Mouse (Mus musculus) liver (tissue): Measurements from ENCODE around the gene Cnst.

Experiments used
- DNase-seq: peaks from one replicate; pipeline ENCODE4 v3.0.0-alpha.2; 2020; ENCODE audit warnings: mixed read lengths

The Cnst gene

DNA sequence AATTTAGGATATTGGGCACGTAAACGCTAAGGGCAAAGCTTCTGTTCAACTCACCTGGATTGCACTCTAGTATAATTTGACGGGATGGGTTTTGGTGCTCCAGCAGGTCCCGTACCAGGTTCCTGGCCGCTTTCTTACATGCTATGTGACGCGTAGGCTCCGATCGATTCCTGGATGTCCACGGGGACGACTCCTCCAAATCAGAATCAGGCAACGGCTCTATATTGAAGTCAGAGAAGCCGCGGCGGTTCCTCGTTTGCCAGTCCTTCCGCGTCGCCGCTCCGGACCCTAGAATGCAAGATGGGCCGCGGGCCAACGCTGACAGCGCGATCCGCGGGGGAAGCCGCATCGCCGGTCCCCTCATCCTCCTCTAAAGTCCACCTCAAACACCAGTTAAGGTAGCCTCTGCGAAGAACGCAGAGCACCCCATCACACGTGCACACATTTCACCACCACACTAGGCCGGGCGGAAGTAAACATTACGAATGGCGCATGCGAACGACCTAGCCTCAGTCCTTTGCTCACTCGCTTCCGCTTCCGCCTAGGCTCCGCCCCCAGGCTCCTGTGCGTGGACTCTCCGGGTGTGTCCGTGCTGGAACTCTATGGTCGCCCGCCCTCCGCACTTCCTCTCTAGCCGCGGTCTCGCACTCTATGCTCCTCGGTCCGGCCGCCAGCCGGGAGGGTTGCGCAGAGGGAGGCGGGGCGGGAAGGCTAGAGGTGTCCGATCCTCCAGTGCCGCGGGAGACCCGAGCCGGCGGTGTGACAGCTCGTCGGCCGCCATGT, at the start of gene Cnst, which contains the start of gene Tfb2m:
Gene Cnst, plus strand, starts transcription at position 603 of the 783 bp plus-strand sequence.
Gene Tfb2m, minus strand, starts transcription at position 500 of the 783 bp plus-strand sequence.
- DNase-seq: peak; percentile 99

DNA sequence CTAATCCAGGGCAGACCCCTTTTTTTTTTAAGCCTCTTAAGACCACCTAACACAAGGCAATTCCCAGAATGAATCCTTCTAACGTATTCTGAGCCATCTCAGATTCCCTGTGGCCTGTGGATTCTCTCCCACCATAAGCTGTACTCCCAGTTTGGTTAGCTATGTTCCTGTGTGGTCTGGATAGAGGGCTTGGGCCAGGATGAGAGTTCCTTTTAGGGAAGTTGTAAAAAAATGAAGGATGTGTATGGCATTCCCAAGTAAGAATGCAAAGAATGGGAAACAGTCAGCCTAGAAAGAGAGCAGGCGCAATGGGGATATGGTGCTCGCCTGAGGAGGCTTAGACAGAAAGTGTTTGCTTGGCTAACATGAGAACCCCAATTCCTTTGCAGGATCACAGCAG, 46.9 kb upstream of the Cnst start:
- no peak for DNase-seq

DNA sequence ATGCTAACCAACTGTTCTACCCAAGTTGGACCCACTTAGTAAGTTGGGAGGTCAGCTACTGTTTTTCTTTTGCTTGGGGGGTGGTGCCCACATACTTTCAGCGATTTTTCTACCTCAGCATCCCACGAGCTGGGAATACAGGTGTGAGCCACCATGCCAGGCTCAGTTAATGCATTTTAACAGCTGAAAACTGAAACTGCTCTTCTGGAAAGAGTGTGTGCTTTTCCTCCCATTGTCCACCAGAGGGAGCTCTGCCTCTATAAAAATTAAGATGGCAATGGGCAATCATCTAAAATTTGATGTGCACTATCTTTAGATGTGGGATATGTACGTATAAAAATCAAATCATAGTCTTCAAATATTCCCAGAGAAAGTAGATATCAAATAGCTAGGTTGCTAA, 43.6 kb upstream of the Cnst start:
- DNase-seq: no peak

DNA sequence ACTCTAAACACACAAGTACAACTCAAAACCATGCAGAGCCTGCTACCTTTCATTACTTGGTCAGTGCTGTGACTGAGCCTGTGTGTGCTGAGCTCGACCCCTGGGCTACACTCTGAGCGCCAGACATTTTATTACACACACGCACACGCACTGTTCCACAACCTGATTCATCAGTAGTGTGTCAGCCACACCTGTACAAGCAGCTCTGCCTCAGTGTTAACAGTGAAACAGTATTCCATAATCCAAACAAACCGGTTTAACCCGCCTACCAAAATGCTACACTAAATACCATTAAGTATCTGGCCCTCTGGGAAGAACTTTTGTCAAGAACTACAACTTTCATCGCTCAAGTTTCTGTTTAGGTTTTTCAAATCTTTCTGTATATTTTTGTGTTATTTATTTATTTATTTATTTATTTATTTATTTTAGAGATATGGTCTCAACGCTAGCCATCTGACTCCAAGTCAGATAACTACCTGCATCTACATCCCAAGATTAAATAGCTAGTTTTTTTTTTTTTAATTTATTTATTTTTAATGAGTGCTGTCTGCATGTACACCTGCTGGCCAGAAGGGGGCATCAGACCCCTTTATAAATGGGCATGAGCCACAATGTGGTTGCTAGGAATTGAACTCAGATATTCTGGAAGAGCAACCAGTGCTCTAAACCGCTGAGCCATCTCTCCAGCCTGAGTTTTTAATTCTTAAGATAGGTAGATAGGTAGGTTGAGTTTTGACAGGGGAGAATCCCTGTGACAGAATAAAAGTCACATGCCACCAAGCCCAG, 39.4 kb upstream of the Cnst start:
- DNase-seq: peak; percentile 48

DNA sequence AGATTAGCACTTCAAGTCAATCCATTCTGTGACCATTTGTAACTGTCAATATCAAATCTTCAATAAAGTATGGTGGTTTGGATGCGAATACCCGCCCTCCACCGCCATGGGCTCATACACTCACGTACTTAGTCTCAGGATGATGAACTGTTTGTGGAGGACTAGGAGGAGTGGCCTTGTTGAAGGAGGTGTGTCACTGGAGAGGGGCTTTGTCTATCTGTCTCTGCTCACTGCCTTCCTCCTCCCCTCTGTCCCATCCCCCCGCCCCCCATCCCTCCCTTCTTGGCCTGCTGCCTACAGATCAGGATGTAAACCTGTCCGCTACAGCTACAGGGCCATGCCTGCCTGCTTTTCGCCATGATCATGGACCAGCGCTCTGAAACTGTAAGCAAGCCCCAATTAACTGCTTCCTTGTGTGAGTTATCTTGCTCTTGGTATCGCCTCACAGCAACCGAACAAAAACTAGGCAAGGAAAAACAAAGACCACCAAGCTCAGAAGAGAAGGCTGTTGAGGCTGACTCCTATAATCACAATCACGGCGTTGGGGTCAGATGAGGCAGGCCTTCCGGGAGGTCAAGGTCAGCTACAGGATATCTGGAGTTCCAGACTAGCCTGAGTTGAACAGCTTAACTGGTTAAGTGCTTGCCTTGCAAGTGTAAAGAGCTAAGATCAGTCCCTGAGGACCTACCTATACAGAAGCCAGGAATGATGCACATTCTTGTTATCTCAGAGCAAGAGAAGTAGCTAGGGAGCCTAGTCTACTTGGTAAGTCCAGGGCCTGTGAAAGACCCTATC, 35.4 kb upstream of the Cnst start:
- no peak for DNase-seq

DNA sequence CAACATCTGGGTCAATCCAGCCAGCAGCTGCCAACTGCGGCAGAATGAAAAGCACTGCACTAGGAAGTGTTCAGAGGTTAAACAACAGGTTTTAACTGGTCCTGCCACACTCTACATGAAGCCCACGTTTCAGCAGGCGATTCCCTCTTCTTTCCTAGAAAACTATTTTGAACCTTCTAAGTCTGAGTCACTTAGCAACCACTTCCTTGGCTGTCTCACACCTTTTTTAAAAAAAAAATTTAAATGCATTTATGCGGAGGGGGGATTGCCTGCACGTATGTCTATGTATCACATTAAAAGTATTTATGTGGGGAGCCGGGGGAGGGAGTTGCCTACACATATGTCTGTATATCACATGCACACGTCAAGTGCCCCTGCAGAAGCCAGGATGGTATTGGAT, 34.3 kb upstream of the Cnst start:
- DNase-seq: no peak

DNA sequence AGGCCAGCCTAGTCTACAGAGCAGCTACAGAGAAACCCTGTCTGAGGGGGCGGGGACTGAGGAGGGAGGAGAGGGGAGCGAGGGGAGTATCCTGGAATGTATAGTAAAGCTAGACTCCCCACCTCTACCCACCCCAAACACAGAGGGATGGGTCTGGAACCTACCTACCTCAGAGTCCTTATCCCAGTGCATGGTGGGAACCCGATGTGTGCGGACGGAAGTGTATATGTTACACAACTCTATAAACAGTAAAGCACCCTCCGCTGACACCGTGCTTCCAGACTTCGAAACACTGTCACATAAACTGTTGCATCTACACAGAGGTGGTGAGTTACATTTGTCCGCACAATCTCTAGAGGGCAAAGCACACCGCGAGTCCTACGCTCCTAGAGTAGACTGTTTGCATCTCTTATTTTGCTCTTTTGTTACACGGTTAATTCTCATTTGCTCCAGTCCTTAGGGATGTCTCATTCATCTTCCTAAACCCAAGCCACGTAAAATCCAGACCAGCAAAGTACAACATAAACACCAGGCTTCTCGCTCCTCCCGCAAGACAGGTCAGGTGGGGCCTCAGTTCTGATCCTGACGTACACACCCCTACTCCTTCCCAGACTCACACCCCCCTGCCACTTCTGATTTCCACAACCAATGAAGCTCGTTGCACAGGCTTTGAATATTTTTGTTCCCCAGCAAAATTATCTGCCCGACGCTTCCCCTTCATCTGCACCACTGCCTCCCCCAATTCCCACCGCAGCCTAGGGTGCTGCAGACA, 29.0 kb upstream of the Cnst start:
- DNase-seq: peak; percentile 55

DNA sequence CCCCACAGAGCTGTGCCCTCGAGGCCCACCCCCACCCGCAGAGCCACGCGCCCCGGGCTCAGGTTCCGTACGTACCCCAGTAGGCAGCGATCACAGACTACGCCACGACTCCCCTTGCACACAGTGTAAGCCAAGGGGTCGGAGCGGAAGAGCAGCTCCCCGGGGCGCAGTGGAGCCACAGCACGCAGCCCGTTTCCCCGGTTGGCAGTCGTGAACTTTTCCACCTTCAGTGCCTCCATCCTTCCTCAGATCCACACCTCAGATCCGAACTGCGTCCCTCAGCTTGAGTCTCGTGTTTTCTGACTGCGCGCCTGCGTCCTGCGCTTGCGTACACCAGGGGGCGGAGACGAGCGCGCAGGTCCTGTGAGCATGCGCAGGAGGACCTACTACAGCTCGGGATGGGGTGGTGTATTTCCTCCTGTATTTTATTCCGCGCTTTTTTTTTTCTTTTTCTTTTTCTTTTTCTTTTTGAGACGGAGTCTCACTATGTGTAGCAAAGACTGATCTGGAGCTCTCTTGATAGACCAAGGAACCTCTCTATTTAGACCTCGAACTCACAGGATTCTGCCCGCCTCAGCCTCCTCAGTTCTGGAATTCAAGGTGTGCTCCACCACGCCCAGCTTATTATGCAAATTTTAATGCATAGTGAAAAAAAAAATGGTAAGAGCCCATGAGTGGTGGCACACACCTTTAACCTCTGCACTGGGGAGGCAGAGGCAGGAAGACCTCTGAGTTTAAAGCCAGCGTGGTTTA, 28.3 kb upstream of the Cnst start, which contains the start of gene Smyd3:
Gene Smyd3, minus strand, starts transcription at position 329 of the 753 bp plus-strand sequence.
- peak; percentile 90 for DNase-seq

DNA sequence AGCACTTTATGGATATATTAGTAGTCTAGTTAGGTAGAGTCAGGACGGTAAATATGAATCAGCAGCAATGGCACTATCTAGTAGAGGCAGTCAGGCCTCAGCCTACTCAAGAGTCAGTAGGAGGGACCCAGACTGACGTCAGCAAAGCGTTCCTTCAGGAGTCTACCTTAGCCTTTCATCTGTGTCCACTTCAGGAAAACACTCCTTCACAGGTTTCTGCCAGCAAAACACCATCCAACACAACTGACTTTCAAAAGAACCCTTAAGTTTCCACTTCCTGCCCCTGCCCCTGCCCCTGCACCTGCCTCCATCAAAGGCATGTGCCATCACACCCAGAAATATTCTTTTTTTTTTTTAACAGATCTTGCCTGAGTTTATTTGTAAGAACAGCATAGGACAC, 26.3 kb upstream of the Cnst start:
- DNase-seq: no peak

DNA sequence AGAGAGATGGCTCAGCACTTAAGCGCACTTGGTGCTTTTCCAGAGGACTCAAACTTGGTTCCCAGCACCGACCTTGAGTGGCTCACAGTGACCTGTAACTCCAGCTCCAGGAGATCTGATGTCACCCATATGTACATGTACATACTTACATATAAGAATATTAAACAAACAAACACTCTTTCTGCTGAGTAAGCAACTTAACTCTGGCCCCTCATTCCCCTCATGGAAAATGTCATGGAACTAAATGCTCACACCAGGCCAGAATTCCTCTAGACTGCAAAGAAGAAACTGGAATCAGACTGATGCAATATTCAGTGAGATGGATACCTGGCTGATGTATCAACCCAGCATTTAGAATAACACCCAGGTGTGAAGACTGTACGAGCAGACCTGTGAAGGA, 7.1 kb upstream of the Cnst start:
- no peak for DNase-seq

DNA sequence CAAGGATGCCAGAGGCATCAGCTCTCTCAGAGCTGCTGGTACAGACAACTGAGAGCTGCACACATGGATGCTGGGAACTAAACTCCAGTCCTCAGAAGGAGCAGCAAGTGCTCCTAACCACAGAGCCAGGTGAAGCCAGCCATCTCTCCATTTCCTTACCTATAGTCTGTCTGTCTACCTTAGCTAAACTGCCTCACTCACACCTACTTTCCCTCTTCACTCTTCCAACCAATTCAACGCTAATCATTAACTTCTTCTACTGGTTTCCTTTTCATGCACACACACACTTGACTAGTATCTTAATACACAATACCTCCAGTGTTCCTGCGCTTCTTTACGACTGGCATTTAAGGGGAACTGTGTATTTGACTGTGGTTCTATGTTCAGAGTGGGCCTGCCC, 6.3 kb upstream of the Cnst start:
- DNase-seq: no peak

DNA sequence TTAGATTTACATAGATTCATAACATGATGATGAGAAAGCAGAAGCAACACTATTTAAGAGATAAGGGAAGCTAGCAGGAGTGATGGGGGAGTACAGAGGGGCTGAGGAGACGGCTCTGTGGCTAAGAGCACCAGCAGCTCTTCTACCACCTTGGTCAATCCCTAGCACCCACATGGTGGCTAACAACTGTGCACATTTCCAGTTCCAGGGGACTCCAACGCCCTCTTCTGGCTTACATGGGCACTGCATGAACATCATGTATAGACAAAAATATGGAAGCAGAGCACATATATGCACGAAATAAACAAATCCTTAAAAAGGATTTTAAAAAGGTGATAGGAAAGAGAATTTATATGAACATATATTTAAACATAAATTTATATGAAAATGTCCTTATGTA, 4.7 kb upstream of the Cnst start:
- DNase-seq: peak; percentile 15

DNA sequence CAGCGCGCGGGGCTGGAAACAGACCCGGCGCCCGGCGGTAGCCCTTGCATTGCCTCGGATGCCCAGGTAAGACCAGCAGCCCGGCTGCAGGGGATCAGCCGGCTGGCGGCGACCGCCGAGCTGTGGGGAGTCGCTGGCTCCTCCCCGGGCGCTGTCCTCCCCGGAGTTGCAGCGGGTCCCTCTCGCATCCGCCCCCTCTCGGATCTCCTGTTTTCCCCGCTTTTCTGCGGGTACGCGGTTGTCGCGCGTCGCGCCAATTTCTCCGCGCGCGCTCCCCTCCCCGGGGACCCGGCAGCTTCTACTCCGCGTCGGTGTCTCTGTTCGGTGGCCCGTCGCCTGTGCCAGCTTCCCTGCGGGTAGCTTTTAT, 364 bp downstream of the Cnst start:
- no peak for DNase-seq

DNA sequence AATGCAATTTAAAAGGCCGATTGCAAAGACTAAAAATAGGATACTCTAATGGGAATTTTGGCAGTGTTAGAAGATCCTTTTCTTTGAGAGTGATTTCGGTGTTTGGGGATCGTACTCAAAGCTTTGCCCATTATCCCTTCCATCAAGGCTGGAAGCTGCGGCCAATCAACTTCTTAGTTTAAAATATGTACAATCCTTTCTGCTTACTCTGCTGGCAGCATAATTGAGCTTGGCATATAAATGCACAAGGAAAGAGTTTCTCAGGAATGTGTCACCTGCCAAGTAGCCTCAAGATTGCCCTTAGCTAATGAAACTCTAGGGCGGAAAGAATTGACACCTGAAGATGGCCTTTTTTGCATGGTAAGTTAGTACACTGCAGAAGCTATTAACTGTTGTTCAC, 1.0 kb downstream of the Cnst start:
- DNase-seq: peak; percentile 25

DNA sequence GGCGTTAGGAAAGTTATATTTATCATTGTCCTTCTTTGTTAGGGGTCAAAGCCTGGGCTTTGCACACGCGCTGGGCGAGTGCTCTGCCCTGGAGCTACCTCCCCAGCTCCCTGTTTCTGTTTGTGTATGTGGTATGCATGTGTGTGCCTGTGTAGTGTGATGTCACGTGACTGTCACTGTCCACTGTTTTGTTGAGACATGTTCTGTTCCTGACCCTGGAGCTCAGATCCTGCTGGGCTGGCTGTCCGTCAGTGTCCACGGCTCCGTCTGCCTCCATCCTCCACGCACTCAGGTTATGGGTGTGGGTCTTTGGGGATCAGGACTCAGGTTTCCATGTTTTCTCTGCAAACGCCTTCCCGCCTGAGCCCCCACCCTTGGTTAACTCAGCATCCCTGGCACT, 2.0 kb downstream of the Cnst start:
- DNase-seq: no peak

DNA sequence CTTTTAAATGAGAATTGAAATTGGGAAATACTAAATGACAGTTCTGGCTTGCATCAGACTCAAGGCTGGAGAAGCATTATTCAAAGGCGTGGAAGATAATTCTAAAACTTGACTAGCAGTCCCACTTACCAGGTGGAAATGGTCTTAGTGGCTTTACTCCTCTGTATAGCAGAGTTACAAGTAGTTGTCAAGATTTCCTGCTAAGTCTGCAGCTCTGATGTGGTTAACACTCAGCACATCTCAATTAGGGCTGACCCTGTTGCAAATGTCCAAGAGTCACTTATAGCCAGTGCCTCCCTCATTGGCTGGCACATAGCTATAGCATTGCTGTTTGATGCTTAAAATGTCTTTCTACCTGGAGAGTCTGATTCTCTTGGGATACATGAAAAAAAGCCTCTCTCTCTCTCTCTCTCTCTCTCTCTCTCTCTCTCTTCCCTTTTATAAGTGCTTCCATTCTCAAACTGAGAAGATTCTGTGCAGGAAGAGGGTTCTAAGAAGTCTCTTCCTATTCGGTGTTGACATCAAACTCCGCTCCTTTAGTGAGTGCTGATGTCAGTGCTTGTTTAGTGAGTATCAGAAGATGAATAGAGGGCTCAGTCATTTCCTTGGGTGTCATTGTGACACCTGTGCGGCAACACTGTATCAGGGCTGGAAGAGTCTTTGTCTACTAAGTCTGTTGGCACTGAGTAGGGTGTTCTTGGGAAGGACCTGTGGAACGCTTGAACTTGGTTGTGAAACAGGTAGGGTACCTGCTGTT, 3.0 kb downstream of the Cnst start:
- DNase-seq: no peak

DNA sequence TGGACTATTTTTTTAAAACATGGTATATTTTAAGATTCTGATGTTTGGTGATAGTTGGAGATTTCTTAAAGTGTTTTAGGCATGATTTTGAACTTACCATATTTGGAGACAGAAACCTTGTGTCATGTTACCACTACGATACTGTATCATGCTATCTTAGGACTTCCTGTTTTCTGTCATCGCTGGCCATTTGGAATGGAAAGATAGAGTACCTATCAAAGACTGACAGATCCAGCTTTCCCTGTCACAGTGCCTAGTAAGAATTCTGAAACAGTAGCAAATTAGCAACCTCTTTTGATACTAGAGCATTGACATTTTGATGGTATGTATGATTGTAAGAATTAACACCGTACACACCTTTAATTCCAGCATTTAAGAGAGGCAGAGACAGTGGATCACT, 5.2 kb downstream of the Cnst start:
- peak; percentile 25 for DNase-seq

DNA sequence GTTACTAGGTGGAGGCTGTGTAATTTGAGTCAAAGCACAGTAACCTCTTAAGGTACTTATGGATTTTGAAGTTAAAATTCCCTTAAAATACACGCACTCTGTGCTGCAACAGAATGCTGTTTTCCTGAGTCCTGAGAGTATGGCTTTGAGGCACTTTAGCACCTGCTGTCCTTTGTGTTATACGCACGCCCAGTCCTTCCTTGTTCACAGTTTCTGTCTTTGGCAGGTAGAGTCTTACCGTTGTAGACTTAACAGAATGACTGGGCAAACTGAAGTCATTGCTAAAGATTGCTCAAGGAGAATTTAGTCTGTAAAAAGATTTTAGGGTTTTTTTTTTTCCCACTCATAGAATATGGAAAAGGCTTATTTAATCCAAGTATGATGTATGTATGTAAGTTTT, 5.8 kb downstream of the Cnst start:
- no peak for DNase-seq

DNA sequence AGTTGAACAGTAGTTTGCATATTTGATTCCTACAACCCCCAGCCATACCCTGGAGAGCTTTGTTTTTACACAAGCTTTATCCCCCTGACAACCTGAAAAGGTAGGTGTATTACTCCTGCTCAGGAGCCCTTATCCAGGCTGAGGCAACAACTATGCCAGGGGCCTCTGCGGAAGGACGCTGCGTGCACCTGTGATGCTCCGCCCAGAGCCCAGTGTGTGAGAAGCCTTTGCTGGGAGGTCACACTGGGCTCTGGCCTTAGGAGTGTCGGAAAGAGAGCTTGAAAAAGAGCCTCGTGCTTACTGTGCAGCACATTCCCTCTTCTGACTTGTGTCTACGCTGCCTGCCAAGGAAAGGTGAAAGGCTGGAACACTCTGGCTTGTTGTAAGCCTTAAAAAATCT, 6.6 kb downstream of the Cnst start:
- peak; percentile 72 for DNase-seq

DNA sequence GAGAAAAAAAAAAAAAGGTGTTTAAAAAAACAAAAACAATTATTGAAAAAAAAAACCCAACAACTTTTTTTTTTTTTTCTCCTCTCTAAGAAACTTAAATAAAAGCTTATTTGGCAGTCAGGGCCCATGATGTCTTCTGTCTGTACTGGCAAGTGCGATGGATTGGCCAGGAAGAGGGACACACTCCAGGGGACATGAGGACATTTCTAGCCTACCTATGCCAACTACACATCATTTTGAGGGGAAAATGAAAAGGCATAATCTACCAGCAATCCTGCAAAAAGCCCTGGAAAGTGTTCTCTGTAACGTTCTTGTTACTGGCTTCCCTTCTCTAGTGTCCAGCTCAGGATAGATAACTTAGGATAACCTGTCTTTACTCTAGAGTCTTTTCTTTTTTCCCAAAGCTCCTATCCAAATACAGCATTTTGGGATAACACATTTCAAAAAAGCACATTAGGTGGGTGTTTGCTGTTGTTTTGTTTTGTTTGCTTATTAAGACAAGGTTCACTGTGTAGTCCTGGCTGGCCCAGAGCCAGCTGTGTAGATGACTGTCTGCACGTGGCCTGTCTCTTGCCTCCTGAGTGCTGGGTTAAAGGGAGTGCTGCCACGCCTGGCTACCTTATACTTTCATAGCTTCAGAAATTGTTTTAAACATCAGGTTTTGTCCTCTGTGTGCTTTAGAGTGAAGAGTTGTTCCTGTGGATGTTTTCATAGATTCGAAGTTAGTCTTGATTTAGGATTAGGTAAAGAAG, 7.2 kb downstream of the Cnst start:
- DNase-seq: no peak
